ENCODE assay signal across 9 mouse cellular contexts in the genomic region with DNA sequence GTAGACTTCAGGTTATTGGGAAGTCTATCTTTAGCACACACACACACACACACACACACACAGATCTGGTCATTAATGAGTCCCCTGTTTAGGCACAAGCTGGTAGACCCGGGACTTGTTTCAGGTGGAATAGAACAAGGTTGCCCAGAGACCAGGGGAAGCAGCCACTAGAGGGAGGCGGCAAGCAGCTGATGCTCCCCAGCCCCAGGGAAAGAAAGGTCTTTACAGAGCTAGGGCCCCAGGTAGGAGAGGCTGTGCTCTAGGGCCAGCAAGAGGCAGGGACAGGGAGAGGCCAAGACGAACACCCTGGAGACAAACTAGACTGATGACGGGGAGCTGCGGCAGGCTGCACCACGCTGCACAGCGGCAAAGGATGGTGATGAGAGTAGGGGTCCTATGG.
DNase-seq lines count a peak whose midpoint lies in the region; ATAC-seq and TF ChIP-seq lines count a peak whose summit lies in the region.
"Had no signal": no experiment of that assay in that cellular context is flagged by ENCODE, and none has a peak within 500 bp of the region (broad histone marks: within the 10 kb centered on the region; RNA-seq: fewer than 3 reads in every experiment).

No protein-coding gene starts in this region.

- peaks cover 64% of the 10 kb centered on the region for H3K4me1 ChIP-seq in heart, embryonic 10.5 days
- H3K4me1 ChIP-seq in heart, embryonic 12.5 days (replicated peaks), result peaks cover 63% of the 10 kb centered on the region
- peaks cover 0 to 5% of the 10 kb centered on the region in 2 experiments; a peak in 2 of 4 replicates for H3K4me1 ChIP-seq in liver, embryonic 14.5 days (replicated peaks; ENCODE audit: control insufficient read depth in 2 of 2, insufficient read depth in 2 of 2, low read length in 1 of 2)
- no peaks in the 10 kb centered on the region for H3K4me1 ChIP-seq in liver, embryonic 12.5 days

- H3K4me3 ChIP-seq in heart, embryonic 10.5 days, result no peak overlapping the region
- no peak overlapping the region for H3K4me3 ChIP-seq in heart, embryonic 12.5 days
- no peak overlapping the region for H3K4me3 ChIP-seq in liver, embryonic 14.5 days (ENCODE audit: insufficient read depth in 1 of 2, low read depth in 2 of 2, low read length in 2 of 2)
- no peak overlapping the region for H3K4me3 ChIP-seq in liver, embryonic 12.5 days
- H3K4me3 ChIP-seq: liver, embryonic 15.5 days had no signal

- no peak for DNase-seq in heart, embryonic 10.5 days (ENCODE audit: low spot score)
- DNase-seq in liver, embryonic 14.5 days (ENCODE audit: low read depth in 3 of 3, low spot score in 3 of 3), result no peak
- DNase-seq in ES-CJ7 (ENCODE audit: low read depth, low spot score), result peak; percentile 47
- peak; percentile 16 for DNase-seq in splenic B cell, adult 2 months (ENCODE audit: low read depth, low spot score)
- no peak for DNase-seq in adrenal gland, adult 8-10 months
- DNase-seq: layer of hippocampus, adult 9-11 months had no signal

- H3K27me3 ChIP-seq in heart, embryonic 10.5 days (ENCODE audit: insufficient read depth, poor library complexity, severe bottlenecking), result peaks cover 39% of the 10 kb centered on the region
- H3K27me3 ChIP-seq in heart, embryonic 12.5 days (replicated peaks), result no peaks in the 10 kb centered on the region
- H3K27me3 ChIP-seq in liver, embryonic 14.5 days (ENCODE audit: control insufficient read depth, insufficient read depth, low read length), result no peaks in the 10 kb centered on the region
- H3K27me3 ChIP-seq in liver, embryonic 12.5 days (replicated peaks), result no peaks in the 10 kb centered on the region
- no peaks in the 10 kb centered on the region for H3K27me3 ChIP-seq in splenic B cell, adult 2 months (ENCODE audit: control insufficient read depth, insufficient read depth, low read length, poor library complexity, severe bottlenecking)
- H3K27me3 ChIP-seq: liver, embryonic 15.5 days had no signal

- H3K36me3 ChIP-seq in heart, embryonic 10.5 days, result peaks cover 96% of the 10 kb centered on the region
- peaks cover 99% of the 10 kb centered on the region for H3K36me3 ChIP-seq in heart, embryonic 12.5 days
- peaks cover 17% of the 10 kb centered on the region for H3K36me3 ChIP-seq in liver, embryonic 14.5 days (replicated peaks; ENCODE audit: control insufficient read depth, insufficient read depth, low read depth)
- H3K36me3 ChIP-seq in liver, embryonic 12.5 days, result peaks cover 38% of the 10 kb centered on the region
- no peaks in the 10 kb centered on the region for H3K36me3 ChIP-seq in splenic B cell, adult 2 months (ENCODE audit: control insufficient read depth, insufficient read depth, low read length, poor library complexity, severe bottlenecking)

- H3K4me2 ChIP-seq in heart, embryonic 12.5 days, result no peak overlapping the region
- H3K4me2 ChIP-seq in liver, embryonic 14.5 days (ENCODE audit: low read depth), result no peak overlapping the region
- H3K4me2 ChIP-seq in liver, embryonic 12.5 days, result no peak overlapping the region
- H3K4me2 ChIP-seq: liver, embryonic 15.5 days had no signal

- ATAC-seq in heart, embryonic 12.5 days (ENCODE audit: insufficient number of reproducible peaks, low FRiP score), result no peak
- no peak for ATAC-seq in liver, embryonic 14.5 days (ENCODE audit: insufficient read depth)
- no peak for ATAC-seq in liver, embryonic 12.5 days

- peak; percentile 51 for TF ChIP-seq CTCF in liver, embryonic 14.5 days (IDR thresholded peaks at IDR 0.05; ENCODE audit: low read depth)

- WGBS in heart, embryonic 10.5 days, result 52% methylated on average over 7 of the region's 7 CpGs
- 57% methylated on average over 7 of the region's 7 CpGs for WGBS in heart, embryonic 12.5 days
- WGBS in liver, embryonic 14.5 days (ENCODE audit: insufficient replicate concordance), result 57% methylated on average over 7 of the region's 7 CpGs
- WGBS in liver, embryonic 12.5 days (ENCODE audit: insufficient replicate concordance), result 55% methylated on average over 7 of the region's 7 CpGs

- TF ChIP-seq EP300 in liver, embryonic 14.5 days (IDR thresholded peaks at IDR 0.05; ENCODE audit: low read depth), result no peak

- H3K27ac ChIP-seq in heart, embryonic 10.5 days, result peak overlapping the region; percentile 38; the same call in 1 of the 2 replicates
- no peak overlapping the region for H3K27ac ChIP-seq in heart, embryonic 12.5 days (ENCODE audit: poor library complexity, severe bottlenecking)
- H3K27ac ChIP-seq in liver, embryonic 14.5 days, result no peak overlapping the region
- H3K27ac ChIP-seq in liver, embryonic 12.5 days, result no peak overlapping the region
- H3K27ac ChIP-seq: liver, embryonic 15.5 days had no signal

- H3K9me3 ChIP-seq in heart, embryonic 10.5 days, result no peaks in the 10 kb centered on the region
- H3K9me3 ChIP-seq in heart, embryonic 12.5 days (replicated peaks), result no peaks in the 10 kb centered on the region
- no peaks in the 10 kb centered on the region for H3K9me3 ChIP-seq in liver, embryonic 14.5 days (ENCODE audit: control insufficient read depth, low read length)
- H3K9me3 ChIP-seq in liver, embryonic 12.5 days (replicated peaks), result no peaks in the 10 kb centered on the region
- H3K9me3 ChIP-seq: liver, embryonic 15.5 days had no signal

- H3K9ac ChIP-seq in heart, embryonic 12.5 days, result no peak overlapping the region
- no peak overlapping the region for H3K9ac ChIP-seq in liver, embryonic 14.5 days (replicated peaks)
- no peak overlapping the region for H3K9ac ChIP-seq in liver, embryonic 12.5 days
- H3K9ac ChIP-seq: liver, embryonic 15.5 days had no signal

Comparison
In these comparisons a context has a peak if more than half of its experiments do, and no peak if none do; other contexts are left out.
1. DNase-seq: peak in ES-CJ7 (single experiment) and splenic B cell, adult 2 months (single experiment); none in heart, embryonic 10.5 days (single experiment), liver, embryonic 14.5 days (0 of 3) and adrenal gland, adult 8-10 months (single experiment).